Mouse (Mus musculus): ENCODE measurements around the gene Neurl4.

Gene Neurl4

GRCm38 (mm10) chr11:69939181-69939580, 38.3 kb downstream of the Neurl4 start:
- CTCF ChIA-PET: interaction anchor here (0.6 to 11.3 kb wide), 6 partner anchors 9 to 82 kb away, joined by 4 to 378 read pairs (median 48); partner anchors contain the start of gene Slc2a4 (in 4 of the 4)
- POLR2A ChIA-PET: interaction anchor here in 3 of 4 experiments (0.6 to 19.7 kb wide), 10 partner anchors 7 to 504 kb away, joined by 3 to 350 read pairs (median 26); partner anchors contain the start of genes Slc2a4 (in 3 of the 3), Eif5a (in 2 of the 3), 2810408A11Rik (in 1 of the 3) and Ctdnep1 (in 1 of the 3)

GRCm38 (mm10) chr11:69939731-69940130, 38.9 kb downstream of the Neurl4 start:
- POLR2A ChIA-PET: interaction anchor here in 3 of 4 experiments (0.6 to 19.7 kb wide), 7 partner anchors 7 to 181 kb away, joined by 3 to 350 read pairs (median 93); partner anchors contain the start of genes Slc2a4 (in 3 of the 3), Eif5a (in 2 of the 3), Ctdnep1 (in 1 of the 3) and Gps2 (in 1 of the 3)
- CTCF ChIA-PET: interaction anchor here in 3 of 4 experiments (0.6 to 11.3 kb wide), 5 partner anchors 9 to 81 kb away, joined by 3 to 378 read pairs (median 13); partner anchors contain the start of gene Slc2a4 (in 3 of the 3)

GRCm38 (mm10) chr11:69940962-69941361, 40.1 kb downstream of the Neurl4 start:
- ChIA-PET POLR2A (interaction anchor here in 1 of 4 experiments (19.7 kb wide), 1 partner anchor 21 kb away, joined by 350 read pairs; the partner anchor contains the start of genes Eif5a and Gps2), CTCF (interaction anchor here in 2 of 4 experiments (0.7 to 11.3 kb wide), 3 partner anchors 8 to 261 kb away, joined by 3 to 378 read pairs (median 3); partner anchors contain the start of gene Slc2a4 (in 1 of the 2))

- ChIA-PET POLR2A (interaction anchor here (0.5 to 19.7 kb wide), 22 partner anchors 9 to 313 kb away, joined by 3 to 350 read pairs (median 4); partner anchors contain the start of genes Ybx2 (in 3 of the 4), Ctdnep1 (in 2 of the 4), Eif5a (in 2 of the 4) and Acadvl (in 1 of the 4)), CTCF (interaction anchor here (0.5 to 10.3 kb wide), 9 partner anchors 9 to 399 kb away, joined by 3 to 378 read pairs (median 5); partner anchors contain the start of gene Ybx2 (in 1 of the 4))
Observed at GRCm38 (mm10) chr11:69945216-69945615, 44.3 kb downstream of the Neurl4 start.

GRCm38 (mm10) chr11:69945997-69946891, 45.4 kb downstream of the Neurl4 start:
- ChIA-PET POLR2A (interaction anchor here (0.6 to 19.7 kb wide), 36 partner anchors 10 to 380 kb away, joined by 3 to 350 read pairs (median 6); partner anchors contain the start of genes Ctdnep1 (in 3 of the 4), Ybx2 (in 3 of the 4), Cldn7 (in 2 of the 4) and Eif5a (in 2 of the 4)), CTCF (interaction anchor here (0.5 to 10.3 kb wide), 15 partner anchors 9 to 1507 kb away, joined by 3 to 378 read pairs (median 4); partner anchors contain the start of genes Ybx2 (in 2 of the 4) and Dvl2 (in 1 of the 4))

GRCm38 (mm10) chr11:69947337-69948065, 46.6 kb downstream of the Neurl4 start:
- POLR2A ChIA-PET: interaction anchor here (0.5 to 19.7 kb wide), 54 partner anchors 8 to 391 kb away, joined by 3 to 350 read pairs (median 6); partner anchors contain the start of genes Ctdnep1 (in 3 of the 4), Ybx2 (in 3 of the 4), Cldn7 (in 2 of the 4) and Eif5a (in 2 of the 4)
- CTCF ChIA-PET: interaction anchor here (0.5 to 10.3 kb wide), 26 partner anchors 9 to 564 kb away, joined by 3 to 378 read pairs (median 12); partner anchors contain the start of genes Ybx2 (in 4 of the 4), Slc16a11 (in 2 of the 4), Cldn7 (in 1 of the 4) and Dvl2 (in 1 of the 4)

- POLR2A ChIA-PET: interaction anchor here (0.5 to 19.7 kb wide), 80 partner anchors 10 to 368 kb away, joined by 3 to 350 read pairs (median 5); partner anchors contain the start of genes Ctdnep1 (in 3 of the 4), Eif5a (in 3 of the 4), Elp5 (in 3 of the 4) and Tmem95 (in 3 of the 4)
- CTCF ChIA-PET: interaction anchor here (0.5 to 10.3 kb wide), 117 partner anchors 8 to 699 kb away, joined by 3 to 378 read pairs (median 4); partner anchors contain the start of genes Ybx2 (in 4 of the 4), Eif5a (in 3 of the 4), Tmem95 (in 3 of the 4) and Cldn7 (in 2 of the 4)
Observed at GRCm38 (mm10) chr11:69948066-69948762, 47.3 kb downstream of the Neurl4 start, which contains the start of gene Slc2a4. Slc2a4 (minus strand) TSS chr11:69948188.

GRCm38 (mm10) chr11:69948763-69949150, 47.9 kb downstream of the Neurl4 start:
- CTCF ChIA-PET: interaction anchor here (0.5 to 10.3 kb wide), 121 partner anchors 9 to 698 kb away, joined by 3 to 378 read pairs (median 4); partner anchors contain the start of genes Ybx2 (in 4 of the 4), Eif5a (in 3 of the 4), Tmem95 (in 3 of the 4) and Cldn7 (in 2 of the 4)
- POLR2A ChIA-PET: interaction anchor here (0.7 to 19.7 kb wide), 67 partner anchors 10 to 369 kb away, joined by 3 to 350 read pairs (median 5); partner anchors contain the start of genes Ctdnep1 (in 3 of the 4), Eif5a (in 3 of the 4), Elp5 (in 3 of the 4) and Ybx2 (in 3 of the 4)

- ChIA-PET POLR2A (interaction anchor here in 3 of 4 experiments (0.5 to 9.5 kb wide), 12 partner anchors 10 to 289 kb away, joined by 3 to 245 read pairs (median 4); partner anchors contain the start of genes Eif5a (in 2 of the 3), Ybx2 (in 2 of the 3), Gm21988 (in 1 of the 3) and Rnasek (in 1 of the 3)), CTCF (interaction anchor here (0.5 to 10.3 kb wide), 30 partner anchors 8 to 871 kb away, joined by 3 to 378 read pairs (median 4); partner anchors contain the start of genes Tmem95 (in 2 of the 4), Ybx2 (in 2 of the 4), Arrb2 (in 1 of the 4) and Cldn7 (in 1 of the 4))
Observed at GRCm38 (mm10) chr11:69950807-69951459, 50.1 kb downstream of the Neurl4 start.

GRCm38 (mm10) chr11:69952274-69952673, 51.4 kb downstream of the Neurl4 start:
- POLR2A ChIA-PET: interaction anchor here in 3 of 4 experiments (0.9 to 9.5 kb wide), 6 partner anchors 16 to 153 kb away, joined by 3 to 245 read pairs (median 3); partner anchors contain the start of genes Ybx2 (in 2 of the 3) and Ctdnep1 (in 1 of the 3)
- CTCF ChIA-PET: interaction anchor here (0.6 to 10.3 kb wide), 12 partner anchors 13 to 250 kb away, joined by 3 to 378 read pairs (median 4); partner anchors contain the start of gene Ybx2 (in 2 of the 4)

GRCm38 (mm10) chr11:69953267-69953915, 52.5 kb downstream of the Neurl4 start:
- CTCF ChIA-PET: interaction anchor here (0.6 to 10.3 kb wide), 6 partner anchors 11 to 249 kb away, joined by 3 to 378 read pairs (median 7); partner anchors contain the start of genes Ybx2 (in 2 of the 4) and Cldn7 (in 1 of the 4)
- POLR2A ChIA-PET: interaction anchor here in 3 of 4 experiments (0.8 to 1.8 kb wide), 8 partner anchors 13 to 154 kb away, joined by 3 to 5 read pairs (median 3); partner anchors contain the start of genes Ctdnep1 (in 1 of the 3), Gps2 (in 1 of the 3) and Ybx2 (in 1 of the 3)

GRCm38 (mm10) chr11:69955618-69956017, 54.7 kb downstream of the Neurl4 start:
- POLR2A ChIA-PET: interaction anchor here in 3 of 4 experiments (0.6 to 1.6 kb wide), 10 partner anchors 9 to 39 kb away, joined by 3 to 8 read pairs (median 3); partner anchors contain the start of gene Cldn7 (in 2 of the 3)
- CTCF ChIA-PET: interaction anchor here (0.6 to 1.1 kb wide), 6 partner anchors 10 to 267 kb away, joined by 3 to 6 read pairs (median 4); no protein-coding TSS in a partner anchor

- ChIA-PET CTCF (interaction anchor here in 2 of 4 experiments (1.1 kb wide), 2 partner anchors 11 to 49 kb away, joined by 3 to 4 read pairs; no protein-coding TSS in a partner anchor), POLR2A (interaction anchor here in 3 of 4 experiments (0.7 to 1.4 kb wide), 6 partner anchors 9 to 40 kb away, joined by 3 to 8 read pairs (median 3); partner anchors contain the start of gene Cldn7 (in 1 of the 3))
Observed at GRCm38 (mm10) chr11:69956218-69956617, 55.3 kb downstream of the Neurl4 start.

GRCm38 (mm10) chr11:69960616-69961015, 59.7 kb downstream of the Neurl4 start:
- ChIA-PET CTCF (interaction anchor here (0.5 to 3.2 kb wide), 10 partner anchors 12 to 896 kb away, joined by 3 to 22 read pairs (median 5); partner anchors contain the start of gene Slc2a4 (in 2 of the 4)), POLR2A (interaction anchor here in 3 of 4 experiments (0.7 to 4.0 kb wide), 7 partner anchors 10 to 239 kb away, joined by 3 to 13 read pairs (median 3); partner anchors contain the start of genes Acap1 (in 1 of the 3), Ctdnep1 (in 1 of the 3) and Slc2a4 (in 1 of the 3))

Data from embryonic stem cell, embryonic (primary cell).